In genomic region chr10:85154195-85154594, GRCm38 (mm10) we compare ENCODE assay signal across 9 mouse cellular contexts. TPM values are rescaled to one million over a fixed set of nuclear protein-coding genes. Genes with fewer than 3 reads are reported as not detected.
DNase-seq lines count a peak whose midpoint lies in the region; ATAC-seq and TF ChIP-seq lines count a peak whose summit lies in the region.
"Had no signal": no experiment of that assay in that cellular context is flagged by ENCODE, and none has a peak within 500 bp of the region (broad histone marks: within the 10 kb centered on the region; RNA-seq: fewer than 3 reads in every experiment).

No protein-coding gene starts in this region.

- intact Hi-C loops in gastrocnemius, adult 2 months (cut with DNase I): no loop called here

- no peak for ATAC-seq in intestine, embryonic 14.5 days (replicated peaks; ENCODE audit: low FRiP score, low TSS enrichment, low read depth)
- ATAC-seq in intestine, embryonic 16.5 days: no peak
- 0 out of 2 replicates have a peak, but pooled peaks have one; percentile 53 for ATAC-seq in monocyte, adult 5-6 weeks (replicated peaks; ENCODE audit: insufficient number of reproducible peaks, low FRiP score, low TSS enrichment, poor library complexity, severe bottlenecking)

- peak; percentile 98 for TF ChIP-seq CTCF in gastrocnemius, adult 2 months (IDR thresholded peaks at IDR 0.05)

- no peak overlapping the region for H3K27ac ChIP-seq in intestine, embryonic 14.5 days (ENCODE audit: low read depth)
- no peak overlapping the region for H3K27ac ChIP-seq in intestine, embryonic 16.5 days (ENCODE audit: low read length)
- H3K27ac ChIP-seq in gastrocnemius, adult 2 months: 0 out of 2 replicates have a peak overlapping the region, but pooled peaks have one; percentile 35

- H3K4me3 ChIP-seq in intestine, embryonic 14.5 days (ENCODE audit: low read depth, low read length): no peak overlapping the region
- H3K4me3 ChIP-seq in intestine, embryonic 16.5 days (ENCODE audit: low read length): no peak overlapping the region
- H3K4me3 ChIP-seq in gastrocnemius, adult 2 months: no peak overlapping the region
- H3K4me3 ChIP-seq: erythroblast, embryonic 14.5 days had no signal

- no peaks in the 10 kb centered on the region for H3K4me1 ChIP-seq in intestine, embryonic 14.5 days (replicated peaks; ENCODE audit: control insufficient read depth, insufficient read depth, low read length)
- no peaks in the 10 kb centered on the region for H3K4me1 ChIP-seq in intestine, embryonic 16.5 days (ENCODE audit: control insufficient read depth, insufficient read depth, low read length)

- no peaks in the 10 kb centered on the region for H3K9me3 ChIP-seq in intestine, embryonic 14.5 days (ENCODE audit: control insufficient read depth, low read length)
- H3K9me3 ChIP-seq in intestine, embryonic 16.5 days (ENCODE audit: control insufficient read depth, low read length): no peaks in the 10 kb centered on the region

- WGBS in intestine, embryonic 14.5 days: 13% methylated on average over 2 of the region's 2 CpGs
- WGBS in intestine, embryonic 16.5 days: 16% methylated on average over 2 of the region's 2 CpGs

- H3K4me2 ChIP-seq in intestine, embryonic 14.5 days (ENCODE audit: low read length): no peak overlapping the region
- no peak overlapping the region for H3K4me2 ChIP-seq in intestine, embryonic 16.5 days (ENCODE audit: low read depth, low read length)

- peaks cover 9% of the 10 kb centered on the region; the same call in 1 of the 2 replicates for H3K36me3 ChIP-seq in intestine, embryonic 14.5 days (ENCODE audit: control insufficient read depth, insufficient read depth, low read length)
- H3K36me3 ChIP-seq in intestine, embryonic 16.5 days (ENCODE audit: control insufficient read depth, insufficient read depth, low read length): no peaks in the 10 kb centered on the region

- DNase-seq in intestine, embryonic 14.5 days (ENCODE audit: low spot score): peak; percentile 70
- DNase-seq in ES-CJ7 (ENCODE audit: low read depth, low spot score): peak; percentile 64
- DNase-seq in c-Kit-positive CD71-positive TER-119-negative erythroid progenitor cells, embryonic 14.5 days (ENCODE audit: low read depth): peak; percentile 43
- peak; percentile 69 for DNase-seq in gastrocnemius, adult 2 months
- DNase-seq in layer of hippocampus, postnatal 36 days: peak; percentile 22 to 50
- peak; percentile 55 to 74 for DNase-seq in thymus, postnatal 10 days (ENCODE audit: low spot score in 2 of 2)

- H3K9ac ChIP-seq in intestine, embryonic 14.5 days (ENCODE audit: low read length): no peak overlapping the region
- H3K9ac ChIP-seq in intestine, embryonic 16.5 days (ENCODE audit: low read depth, low read length): no peak overlapping the region

- H3K27me3 ChIP-seq in intestine, embryonic 14.5 days (replicated peaks; ENCODE audit: control insufficient read depth, insufficient read depth, low read length): no peaks in the 10 kb centered on the region
- H3K27me3 ChIP-seq in intestine, embryonic 16.5 days (replicated peaks; ENCODE audit: control insufficient read depth, insufficient read depth, low read length): no peaks in the 10 kb centered on the region

RNA-seq across cellular contexts. Expression of gene Mterf2, which starts 26.4 kb away (rescaled TPM):
- 17.0 and 17.2 TPM in 2 replicates for polyA plus RNA-seq in intestine, embryonic 14.5 days (2014; fragmentation: Nextera tagmentation; extraction: Ambion mirVana)
- 19.5 and 20.6 TPM in 2 replicates for polyA plus RNA-seq in intestine, embryonic 16.5 days (2015; fragmentation: Nextera tagmentation; extraction: Ambion mirVana)
- 10 to 100 TPM in 1 of 2 experiments, 1 to 10 TPM in 1; 9.9 to 14.3 TPM for total RNA-seq in gastrocnemius, adult 2 months (2021)
- 10 to 100 TPM; 16.0 to 18.9 TPM for total RNA-seq in layer of hippocampus, postnatal 36 days (2021)
- 3.7 to 34.9 TPM (median 28.0 TPM) in 3 replicates for total RNA-seq in monocyte, adult 5-6 weeks (2017)
- polyA plus RNA-seq: erythroblast, embryonic 14.5 days had no signal

RNA-seq across cellular contexts. Expression of gene Cry1, which starts 30.7 kb away (rescaled TPM):
- polyA plus RNA-seq in intestine, embryonic 14.5 days (2014; fragmentation: Nextera tagmentation; extraction: Ambion mirVana): 24.7 and 24.8 TPM in 2 replicates
- 23.9 and 24.0 TPM in 2 replicates for polyA plus RNA-seq in intestine, embryonic 16.5 days (2015; fragmentation: Nextera tagmentation; extraction: Ambion mirVana)
- 10 to 100 TPM in 1 of 2 experiments, 1 to 10 TPM in 1; 9.1 to 15.5 TPM for total RNA-seq in gastrocnemius, adult 2 months (2021)
- total RNA-seq in layer of hippocampus, postnatal 36 days (2021): 10 to 100 TPM; 13.4 TPM
- total RNA-seq in monocyte, adult 5-6 weeks (2017): 11.2 to 24.9 TPM (median 11.9 TPM) in 3 replicates

RNA-seq across cellular contexts. Expression of gene Tmem263, which starts 51.8 kb away (rescaled TPM):
- 51.8 and 61.6 TPM in 2 replicates for polyA plus RNA-seq in intestine, embryonic 14.5 days (2014; fragmentation: Nextera tagmentation; extraction: Ambion mirVana)
- 47.7 and 48.9 TPM in 2 replicates for polyA plus RNA-seq in intestine, embryonic 16.5 days (2015; fragmentation: Nextera tagmentation; extraction: Ambion mirVana)
- total RNA-seq in gastrocnemius, adult 2 months (2021): 10 to 100 TPM in 1 of 2 experiments, 1 to 10 TPM in 1; 7.6 to 13.3 TPM
- total RNA-seq in layer of hippocampus, postnatal 36 days (2021): 10 to 100 TPM; 28.9 to 32.8 TPM
- 6.5 to 16.3 TPM (median 9.9 TPM) in 3 replicates for total RNA-seq in monocyte, adult 5-6 weeks (2017)

RNA-seq across cellular contexts. Expression of gene Fhl4, which starts 51.9 kb away (rescaled TPM):
- 0.83 and 1.0 TPM in 2 replicates for polyA plus RNA-seq in intestine, embryonic 14.5 days (2014; fragmentation: Nextera tagmentation; extraction: Ambion mirVana)
- polyA plus RNA-seq in intestine, embryonic 16.5 days (2015; fragmentation: Nextera tagmentation; extraction: Ambion mirVana): 0.26 and 0.45 TPM in 2 replicates
- total RNA-seq in gastrocnemius, adult 2 months (2021): under 1 TPM; 0.13 to 0.17 TPM
- 1 to 10 TPM; 1.0 to 1.5 TPM for total RNA-seq in layer of hippocampus, postnatal 36 days (2021)
- total RNA-seq in monocyte, adult 5-6 weeks (2017): 0.32 to 0.97 TPM in 2 of 3 replicates, not detected in the other
- polyA plus RNA-seq: erythroblast, embryonic 14.5 days had no signal
